Mouse (Mus musculus) liver (tissue): ENCODE results near the gene Smpd1.

Source experiments
- DNase-seq: peaks from one replicate; pipeline ENCODE4 v3.0.0-alpha.2; 2020; ENCODE audit warnings: mixed read lengths

Gene Smpd1

DNA sequence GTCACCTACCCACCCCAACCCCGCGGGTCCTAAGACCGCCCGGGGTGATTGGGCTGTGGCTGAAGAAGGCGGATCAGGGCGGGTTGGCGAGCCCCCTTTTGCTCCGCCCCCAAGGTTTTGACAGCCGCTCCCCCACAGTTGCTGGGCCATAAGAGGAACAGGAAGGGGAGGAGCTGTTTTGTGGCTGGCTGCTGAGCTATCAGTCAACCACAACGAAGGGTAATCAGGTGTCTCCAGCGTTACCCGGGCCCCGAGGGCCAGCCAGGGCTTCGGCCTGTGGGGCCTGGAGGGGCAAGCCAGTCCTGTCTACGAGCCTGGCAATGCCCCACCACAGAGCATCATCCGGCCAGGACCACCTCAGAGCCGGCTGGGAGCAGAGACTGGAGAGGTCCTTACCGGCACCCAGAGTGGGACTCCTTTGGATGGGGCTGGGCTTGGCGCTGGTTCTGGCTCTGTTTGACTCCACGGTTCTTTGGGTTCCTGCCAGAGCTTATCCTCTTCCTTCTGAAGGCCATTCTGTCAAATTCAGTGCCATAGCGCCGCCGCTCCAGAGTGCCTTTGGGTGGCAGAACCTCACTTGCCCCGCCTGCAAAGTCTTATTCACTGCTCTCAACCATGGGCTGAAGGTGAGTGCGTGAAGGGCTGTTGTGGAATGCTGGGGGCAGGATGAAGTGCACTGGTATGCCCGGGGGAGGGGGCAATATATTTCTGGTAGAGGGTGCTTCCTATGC is at the start of gene Smpd1:
Smpd1 (plus strand) TSS at position 149 of the 731 bp plus-strand sequence.
- DNase-seq, result peak; percentile 93

- DNase-seq, result no peak
These were observed 46.9 kb upstream of the Smpd1 start for GRCm38 (mm10) chr7:105507257-105507656.

DNA sequence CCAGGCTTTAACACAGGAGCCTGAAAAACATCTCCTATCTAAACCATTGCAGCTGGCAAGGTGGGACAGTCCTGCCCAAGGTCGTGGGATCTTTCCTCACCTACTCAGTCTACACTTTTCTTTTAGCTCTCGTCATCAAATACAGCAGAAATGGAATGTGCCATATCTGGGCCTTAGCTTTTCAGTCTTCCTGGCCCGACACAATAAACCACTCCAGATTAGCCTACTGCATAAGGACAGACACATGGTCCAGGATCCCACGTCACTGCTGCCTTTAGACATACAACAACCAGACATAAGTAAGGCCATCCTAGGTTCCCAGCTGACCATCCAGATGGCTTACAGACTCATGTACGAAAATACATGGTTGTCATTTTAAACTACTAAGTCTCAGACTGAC is 44.0 kb upstream of the Smpd1 start:
- DNase-seq, result no peak

DNA sequence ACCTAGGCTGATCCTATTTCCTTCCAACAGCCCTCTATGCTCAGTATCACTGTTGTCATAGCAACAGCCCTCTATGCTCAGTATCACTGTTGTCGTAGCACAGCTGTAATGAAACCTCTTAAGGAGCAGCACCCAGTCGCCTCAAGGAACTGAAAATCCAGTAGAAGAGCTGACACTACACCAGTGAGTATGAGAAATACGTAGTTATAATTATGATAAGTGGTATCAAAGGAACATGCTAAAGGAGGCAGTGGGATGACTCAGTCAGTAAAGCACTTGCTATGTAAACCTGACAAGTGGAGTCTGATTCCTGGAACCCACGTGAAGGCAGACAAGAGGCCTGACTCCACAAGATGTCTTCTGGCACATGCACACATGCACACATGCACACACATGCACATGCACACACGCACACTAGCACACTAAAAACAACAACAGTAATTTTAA is 40.3 kb upstream of the Smpd1 start:
- DNase-seq, result no peak

GRCm38 (mm10) chr7:105514561-105514960 is 39.6 kb upstream of the Smpd1 start:
- DNase-seq, result no peak

DNA sequence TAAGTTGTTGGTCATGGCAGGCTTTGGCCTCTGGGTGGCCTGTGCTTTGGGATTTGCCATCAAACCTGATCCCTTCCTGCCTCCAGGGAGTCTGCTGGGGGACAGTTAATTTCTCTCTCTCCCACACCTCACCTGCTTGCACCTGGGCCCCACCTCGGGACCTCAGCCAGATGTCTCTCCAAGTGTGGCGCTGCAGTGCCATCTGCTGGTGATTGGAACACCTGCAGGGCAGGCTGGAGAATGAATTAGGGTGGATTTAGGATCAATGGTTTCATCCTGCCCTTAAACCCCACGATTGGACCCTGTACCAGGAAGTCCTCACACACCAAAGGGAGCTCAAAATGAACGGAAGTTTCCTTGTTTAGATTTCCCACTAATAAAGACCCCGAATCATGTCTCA is 39.0 kb upstream of the Smpd1 start:
- peak; percentile 50 for DNase-seq

GRCm38 (mm10) chr7:105516669-105517360 is 37.3 kb upstream of the Smpd1 start:
- no peak for DNase-seq

DNA sequence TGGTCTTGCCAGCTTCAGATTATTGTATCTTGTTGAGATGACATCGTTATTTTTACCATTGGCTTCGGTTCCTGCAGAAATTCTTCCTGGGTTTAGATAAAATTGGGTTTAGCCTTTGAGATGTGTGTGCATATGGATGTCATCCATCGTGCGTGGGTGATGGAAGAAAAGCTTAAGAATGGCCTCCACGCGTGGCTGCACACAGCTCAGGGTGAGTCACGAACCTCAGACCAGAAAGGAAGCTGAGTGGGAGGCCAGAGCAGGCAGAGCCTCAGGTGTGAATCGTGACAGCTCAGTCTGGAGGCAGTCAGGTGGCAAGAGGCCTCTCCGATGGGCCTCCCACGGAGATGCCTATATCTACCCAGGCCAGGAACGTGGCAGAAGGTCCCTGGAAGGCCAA is 34.8 kb upstream of the Smpd1 start:
- no peak for DNase-seq

DNA sequence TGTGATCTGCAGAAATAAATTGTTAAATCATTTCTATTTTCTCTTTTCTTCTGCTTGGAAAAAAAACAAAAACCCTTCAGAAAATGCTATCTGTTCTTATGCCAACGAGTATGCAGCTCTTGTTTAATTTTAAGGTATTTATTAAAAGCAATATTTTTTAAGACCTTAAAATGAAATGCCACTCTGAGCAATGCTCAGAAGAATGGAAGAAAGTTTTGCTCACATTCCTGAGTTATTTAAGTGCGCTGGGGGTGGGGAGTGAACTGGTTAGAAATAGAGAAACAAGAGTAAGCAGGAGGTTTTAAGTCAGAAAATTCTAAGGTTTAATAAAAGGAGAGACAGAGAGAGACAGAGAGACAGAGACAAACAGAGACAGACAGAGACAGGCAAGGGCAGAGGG is 34.4 kb upstream of the Smpd1 start:
- DNase-seq, result no peak

DNA sequence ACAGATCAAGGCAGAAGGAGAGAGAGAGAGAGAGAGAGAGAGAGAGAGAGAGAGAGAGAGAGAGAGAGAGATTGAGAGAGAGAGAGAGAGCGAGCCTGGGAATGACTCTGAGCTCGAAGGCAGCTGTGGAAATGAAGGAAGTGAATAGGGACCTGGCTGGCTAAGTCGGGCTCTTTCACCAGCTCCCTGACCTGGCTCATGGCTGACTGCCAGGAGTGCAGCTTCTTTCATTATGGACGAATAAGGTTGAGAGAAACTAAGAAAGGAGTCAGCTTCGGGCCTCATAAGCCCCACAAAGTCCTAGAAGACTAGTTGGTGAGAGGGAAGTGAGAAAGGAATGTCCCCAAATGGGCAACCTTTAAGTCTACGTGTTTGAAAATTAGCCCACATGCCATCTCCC is 34.0 kb upstream of the Smpd1 start:
- DNase-seq, result no peak

DNA sequence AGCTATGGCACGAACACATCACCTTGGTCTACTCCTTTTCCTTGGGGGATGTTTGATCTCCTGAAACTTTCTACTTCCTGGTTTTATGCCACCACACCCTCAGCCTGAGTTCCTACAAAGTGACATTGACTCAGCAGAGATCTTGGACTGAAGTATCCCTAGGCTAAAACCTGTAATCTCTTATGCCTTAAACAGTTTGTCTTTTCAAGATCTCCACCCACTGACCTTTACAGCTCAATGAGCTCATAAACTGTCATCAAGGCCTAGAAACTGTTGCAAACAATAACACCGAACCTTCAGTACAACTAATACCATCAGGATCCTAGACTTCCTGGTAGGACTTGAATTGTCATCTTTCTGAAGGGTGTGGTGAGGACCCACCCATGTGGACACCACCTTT is 29.9 kb upstream of the Smpd1 start:
- DNase-seq, result no peak

GRCm38 (mm10) chr7:105527306-105527937 is 26.7 kb upstream of the Smpd1 start:
- no peak for DNase-seq

GRCm38 (mm10) chr7:105528094-105528493 is 26.1 kb upstream of the Smpd1 start:
- DNase-seq, result no peak

- no peak for DNase-seq
These were observed 20.0 kb upstream of the Smpd1 start for GRCm38 (mm10) chr7:105534162-105534561.

GRCm38 (mm10) chr7:105545986-105546385 is 8.2 kb upstream of the Smpd1 start:
- DNase-seq, result no peak

- no peak for DNase-seq
These were observed 6.2 kb upstream of the Smpd1 start for GRCm38 (mm10) chr7:105547970-105548369.

DNA sequence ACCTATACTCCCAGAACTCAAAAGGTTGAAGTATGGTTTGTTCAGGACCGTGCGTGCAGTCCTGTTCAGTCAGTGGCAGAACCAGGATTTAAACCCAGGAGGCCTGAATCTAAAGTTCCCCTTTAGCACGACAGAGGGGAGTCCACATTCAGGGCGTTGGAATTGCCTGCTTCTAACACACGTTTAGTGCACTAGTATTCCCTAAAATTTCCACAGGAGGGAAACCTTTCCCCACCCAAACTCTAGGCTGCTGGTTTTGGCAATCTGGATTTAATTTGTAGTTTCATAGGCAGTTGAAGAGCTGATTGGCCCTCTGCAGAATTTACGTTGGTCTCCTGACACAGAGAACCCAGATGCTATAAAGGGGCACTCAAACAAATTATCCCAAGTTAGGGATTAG is 5.1 kb upstream of the Smpd1 start:
- DNase-seq, result no peak

- no peak for DNase-seq
These were observed 526 bp upstream of the Smpd1 start for GRCm38 (mm10) chr7:105553456-105554211.

DNA sequence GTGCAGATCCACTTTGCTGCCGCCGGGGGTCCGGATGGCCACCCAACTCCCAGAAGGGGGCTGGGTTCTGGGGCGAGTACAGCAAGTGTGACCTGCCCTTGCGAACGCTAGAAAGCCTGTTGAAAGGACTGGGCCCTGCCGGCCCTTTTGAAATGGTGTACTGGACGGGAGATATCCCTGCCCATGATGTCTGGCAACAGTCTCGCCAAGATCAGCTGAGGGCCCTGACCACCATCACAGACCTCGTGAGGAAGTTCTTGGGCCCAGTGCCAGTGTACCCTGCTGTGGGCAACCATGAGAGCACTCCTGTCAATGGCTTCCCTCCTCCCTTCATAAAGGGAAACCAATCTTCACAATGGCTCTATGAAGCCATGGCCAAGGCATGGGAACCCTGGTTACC is 1.4 kb downstream of the Smpd1 start:
- DNase-seq, result no peak

- no peak for DNase-seq
These were observed 2.2 kb downstream of the Smpd1 start for GRCm38 (mm10) chr7:105556406-105556805.

- no peak for DNase-seq
These were observed 3.5 kb downstream of the Smpd1 start for GRCm38 (mm10) chr7:105557671-105558070.

GRCm38 (mm10) chr7:105559016-105559415 is 4.9 kb downstream of the Smpd1 start:
- DNase-seq, result no peak

- DNase-seq, result no peak
These were observed 8.2 kb downstream of the Smpd1 start for GRCm38 (mm10) chr7:105562317-105562716.
